Mouse (Mus musculus) urinary bladder, postnatal 10 days (tissue): ENCODE results near the gene Cnot3.
"Not testable (repeated sequence)": the region's sequence is repeated elsewhere in the genome, so short reads cannot be mapped to it uniquely, and the experiment has no call there.

ENCODE experiments used
- DNase-seq: peaks from one replicate; pipeline ENCODE4 v3.0.0; 2022; ENCODE audit warnings: low spot score

Cnot3 gene

DNA sequence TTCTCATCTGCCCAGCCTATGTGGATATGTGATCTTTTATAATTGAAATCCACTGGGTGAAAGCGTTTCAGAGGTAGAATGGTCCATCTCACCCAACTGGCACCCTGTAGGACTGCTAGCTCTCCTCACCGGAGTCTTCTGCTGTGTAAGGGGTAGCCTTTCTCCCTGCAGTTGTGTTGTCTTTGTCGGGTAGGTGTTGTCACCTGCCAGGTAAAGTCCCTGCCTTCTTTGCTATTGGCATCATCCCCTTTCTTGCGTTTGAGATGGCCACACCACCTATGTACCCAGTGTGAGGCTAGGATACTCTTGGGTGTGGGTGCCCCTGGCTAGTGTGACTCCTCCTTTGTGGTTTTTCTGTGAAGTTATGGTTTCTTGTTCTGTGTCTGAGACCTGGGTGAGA is 1.6 kb downstream of the Cnot3 start:
- no peak for DNase-seq

DNA sequence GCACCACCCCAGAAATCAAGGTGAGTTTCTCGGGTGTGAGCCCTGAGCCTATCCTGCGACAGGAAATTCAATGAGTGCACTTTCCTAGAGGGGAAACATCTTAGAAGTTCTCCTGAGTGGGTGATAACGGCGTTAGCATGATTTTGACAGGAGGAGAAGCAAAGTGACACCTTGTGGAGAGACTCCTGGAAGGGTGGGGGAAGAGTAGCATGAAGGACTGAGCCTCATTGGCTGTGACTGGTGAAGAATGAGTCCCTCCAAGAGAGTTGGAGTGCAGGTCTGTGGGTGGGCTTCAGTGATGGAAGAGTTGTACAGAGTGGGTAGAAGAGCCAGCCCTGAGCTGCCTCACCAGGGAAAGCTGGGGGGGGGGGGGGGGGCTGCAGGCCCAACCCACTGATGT is 11.9 kb downstream of the Cnot3 start:
- DNase-seq, result no peak

DNA sequence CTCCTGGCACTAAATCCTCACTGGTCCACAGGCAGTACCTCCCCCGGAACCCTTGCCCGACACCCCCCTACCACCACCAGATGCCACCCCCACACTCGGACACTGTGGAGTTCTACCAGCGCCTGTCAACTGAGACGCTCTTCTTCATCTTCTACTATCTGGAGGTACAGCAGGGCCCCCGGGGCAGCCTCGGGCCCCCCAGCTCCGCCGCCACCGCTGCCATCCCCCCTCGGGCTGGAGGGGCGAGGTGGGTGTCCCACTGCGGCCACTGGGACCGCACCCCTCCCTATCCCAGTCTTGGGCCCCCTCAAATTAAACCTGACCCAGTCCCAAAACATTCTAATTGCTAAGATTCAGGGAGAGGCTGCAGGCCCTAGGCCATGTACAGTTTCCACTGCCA is 13.5 kb downstream of the Cnot3 start:
- no peak for DNase-seq

DNA sequence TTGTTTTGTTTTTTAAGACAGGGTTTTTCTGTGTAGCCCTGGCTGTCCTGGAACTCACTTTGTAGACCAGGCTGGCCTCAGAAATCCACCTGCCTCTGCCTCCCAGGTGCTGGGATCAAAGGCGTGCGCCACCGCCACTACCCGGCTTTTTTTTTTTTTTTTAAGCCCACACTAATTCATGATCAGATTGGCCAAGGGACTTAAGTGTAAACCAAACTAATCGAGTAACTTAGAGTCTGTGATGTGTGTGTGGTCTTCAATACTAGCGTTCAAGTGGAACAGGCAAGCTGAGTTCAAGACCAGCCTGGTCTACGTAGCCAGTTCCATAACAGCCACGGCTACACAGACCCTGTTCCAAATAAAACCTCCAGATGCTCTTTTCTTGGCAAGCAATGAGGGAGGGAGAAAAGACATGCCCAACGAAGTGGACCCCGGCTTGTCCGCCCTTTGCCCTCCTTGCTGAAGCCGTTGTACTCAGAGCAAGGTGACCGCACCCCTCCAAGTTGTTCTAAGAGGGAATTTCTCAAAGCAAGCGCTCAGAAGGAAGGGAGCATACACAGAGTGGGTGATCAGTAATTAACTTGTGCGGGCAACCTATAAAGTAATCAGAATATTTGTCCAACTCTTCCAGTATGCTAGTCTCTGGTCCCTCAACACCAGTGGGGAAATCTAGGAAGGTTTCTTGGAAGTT is 19.6 kb downstream of the Cnot3 start:
- no peak for DNase-seq

DNA sequence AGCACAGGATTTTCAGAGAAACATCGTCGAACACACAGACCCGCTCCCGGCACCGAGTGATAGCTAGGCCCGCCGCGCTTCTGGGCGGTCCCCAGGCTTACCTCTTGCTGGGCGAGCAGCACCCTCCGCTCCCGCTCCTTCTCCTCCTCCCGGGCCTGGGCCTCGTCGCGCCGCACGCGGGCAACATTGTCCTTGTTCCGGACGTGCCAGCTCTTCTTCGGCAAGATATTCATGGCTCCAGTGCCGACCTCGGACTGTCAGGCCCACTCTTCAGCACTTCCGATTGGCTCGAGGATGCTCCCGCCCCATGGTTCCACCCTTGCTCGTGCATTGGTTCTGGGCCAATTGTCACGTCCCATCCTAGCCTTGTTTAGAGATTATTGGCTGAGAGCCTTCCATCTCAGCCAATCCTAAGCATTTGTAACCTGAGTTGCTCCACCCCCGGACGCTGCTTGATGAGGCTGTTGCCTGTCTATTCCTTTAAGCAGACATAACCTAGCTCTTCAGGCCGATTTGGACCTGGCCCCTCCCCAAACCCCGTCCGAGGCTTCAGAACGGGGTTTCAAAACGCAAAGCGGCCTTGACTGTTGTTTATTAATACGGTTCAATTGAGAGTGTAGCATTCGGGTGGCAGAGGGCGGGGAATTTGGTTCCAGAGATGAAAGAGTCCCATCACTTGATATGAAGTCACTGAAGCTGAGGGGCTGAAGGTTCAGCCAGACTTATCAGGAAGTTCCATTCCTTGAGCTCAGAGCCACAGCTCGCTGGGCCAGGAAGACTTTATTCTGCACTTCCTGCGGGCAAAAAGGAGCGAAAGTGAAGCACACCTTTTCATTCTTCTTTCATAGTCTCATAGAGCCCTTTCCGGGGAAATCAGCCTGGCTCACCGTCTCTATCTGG is 20.4 kb downstream of the Cnot3 start, which contains the start of gene Leng1:
Leng1 (minus strand) TSS at position 626 of the 900 bp plus-strand sequence.
- DNase-seq, result peak; percentile 87

DNA sequence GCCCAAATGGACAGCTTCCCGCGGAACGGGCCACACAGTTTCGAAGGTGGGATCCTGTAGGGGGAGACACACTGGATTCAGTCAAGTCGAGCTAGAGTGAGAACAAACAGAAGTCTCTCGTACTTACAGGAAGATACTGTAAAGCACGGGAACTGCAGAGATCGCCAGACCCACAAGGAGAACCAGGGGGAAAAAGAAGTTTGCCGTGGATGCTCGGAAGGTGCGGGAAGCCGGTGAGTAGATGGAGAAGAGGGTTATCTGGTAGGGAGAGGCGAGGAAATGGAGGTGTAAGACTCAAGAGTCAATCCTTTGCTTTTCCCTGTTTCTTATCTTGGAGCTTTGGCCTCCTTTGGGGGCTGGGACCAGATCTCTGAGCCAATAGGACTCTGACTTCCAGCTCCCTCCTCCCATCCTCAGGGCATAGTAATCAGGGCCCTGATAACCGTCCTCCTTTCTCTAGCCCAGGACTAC is 21.9 kb downstream of the Cnot3 start:
- DNase-seq, result no peak

DNA sequence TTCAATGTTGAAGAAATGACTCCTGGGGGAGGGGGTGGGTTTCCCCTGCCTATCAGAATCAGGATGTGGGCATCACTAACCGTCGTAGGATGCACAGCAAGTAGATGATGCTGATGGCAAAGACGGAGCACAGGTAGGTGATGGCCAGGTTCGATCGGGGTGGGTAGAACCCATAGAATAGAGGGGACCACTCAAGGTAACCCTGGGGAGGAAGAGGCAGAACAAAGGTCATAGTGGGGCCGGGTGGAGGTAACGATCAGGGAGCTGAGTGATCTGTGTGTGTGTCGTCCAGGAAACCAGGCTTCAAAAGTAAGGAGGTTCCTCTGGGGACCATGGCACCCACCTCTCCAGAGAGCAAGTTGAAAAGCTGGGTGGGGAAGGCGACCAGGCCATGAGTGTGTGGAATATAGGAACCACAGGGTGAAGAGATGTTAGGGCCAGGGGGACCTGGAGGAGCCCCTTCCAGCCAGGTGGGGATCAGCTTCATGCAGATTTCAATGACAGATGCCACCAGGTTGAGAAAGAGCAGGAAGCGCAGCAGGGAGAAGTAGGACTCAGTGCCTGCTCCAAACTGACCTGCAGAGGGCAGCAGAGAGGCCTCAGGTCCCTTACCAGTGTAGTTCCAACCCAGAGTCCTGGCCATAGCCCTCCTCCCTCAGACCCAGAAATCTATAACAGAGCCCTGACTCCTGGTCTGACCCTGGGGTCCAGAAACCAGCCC is 29.6 kb downstream of the Cnot3 start:
- DNase-seq, result peak; percentile 57

DNA sequence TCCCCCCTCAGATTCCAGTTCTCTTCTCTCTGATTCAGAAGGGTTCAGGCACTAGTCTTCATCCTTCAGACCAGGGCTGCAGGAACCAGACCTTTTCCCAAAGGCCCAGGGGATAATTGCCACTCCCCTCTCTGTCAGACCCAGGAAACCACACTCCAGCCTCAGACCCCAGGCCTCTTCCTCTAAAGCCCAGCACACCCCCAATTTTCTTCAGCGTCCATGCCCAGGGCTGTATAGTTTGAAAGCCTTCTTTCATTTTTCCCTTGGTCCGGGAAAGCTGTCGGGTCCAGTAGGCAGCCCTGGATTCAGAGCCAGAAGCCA is 30.1 kb downstream of the Cnot3 start:
- DNase-seq, result no peak

DNA sequence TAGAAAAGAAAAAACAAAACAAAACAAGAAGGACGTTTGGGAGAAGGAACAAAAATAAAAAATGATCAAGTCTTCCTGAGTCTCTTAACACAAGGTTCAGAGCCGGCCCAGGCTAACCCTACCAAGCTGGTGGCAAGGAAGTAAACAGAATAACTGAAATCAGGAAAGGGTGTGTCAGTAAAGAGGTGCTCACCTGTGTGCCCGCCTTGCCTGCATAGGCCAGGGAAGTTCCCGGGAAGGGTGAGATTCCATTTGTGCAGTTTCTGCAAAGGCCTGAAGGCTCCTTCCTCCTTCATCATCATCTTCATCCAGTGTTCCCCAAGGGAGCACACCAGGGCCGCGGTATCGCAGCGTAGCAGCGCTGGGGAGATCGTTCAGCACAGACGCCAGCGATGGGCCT is 31.3 kb downstream of the Cnot3 start:
- DNase-seq, result no peak

DNA sequence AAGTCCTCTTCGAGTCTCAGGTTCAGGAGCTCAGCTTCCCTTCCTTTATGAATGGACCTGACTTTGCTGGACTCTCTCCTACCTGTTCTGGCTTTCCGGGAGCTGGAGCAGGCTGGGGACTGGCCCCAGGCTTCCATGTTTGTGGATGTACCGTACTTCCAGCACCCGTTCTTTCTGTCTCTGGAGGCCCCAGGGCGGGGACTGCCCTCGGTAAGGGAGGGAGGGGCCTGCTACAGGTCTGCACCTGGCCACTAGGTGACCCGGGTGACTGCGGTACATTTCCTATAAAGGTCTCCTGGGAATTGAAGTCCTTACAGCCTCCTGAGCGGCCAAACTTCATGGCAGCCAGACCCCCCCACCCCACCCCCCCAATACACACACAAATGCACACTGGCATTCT is 32.3 kb downstream of the Cnot3 start, which contains the start of gene Tmc4:
Tmc4 (minus strand) TSS at position 212 of the 400 bp plus-strand sequence.
- no peak for DNase-seq

DNA sequence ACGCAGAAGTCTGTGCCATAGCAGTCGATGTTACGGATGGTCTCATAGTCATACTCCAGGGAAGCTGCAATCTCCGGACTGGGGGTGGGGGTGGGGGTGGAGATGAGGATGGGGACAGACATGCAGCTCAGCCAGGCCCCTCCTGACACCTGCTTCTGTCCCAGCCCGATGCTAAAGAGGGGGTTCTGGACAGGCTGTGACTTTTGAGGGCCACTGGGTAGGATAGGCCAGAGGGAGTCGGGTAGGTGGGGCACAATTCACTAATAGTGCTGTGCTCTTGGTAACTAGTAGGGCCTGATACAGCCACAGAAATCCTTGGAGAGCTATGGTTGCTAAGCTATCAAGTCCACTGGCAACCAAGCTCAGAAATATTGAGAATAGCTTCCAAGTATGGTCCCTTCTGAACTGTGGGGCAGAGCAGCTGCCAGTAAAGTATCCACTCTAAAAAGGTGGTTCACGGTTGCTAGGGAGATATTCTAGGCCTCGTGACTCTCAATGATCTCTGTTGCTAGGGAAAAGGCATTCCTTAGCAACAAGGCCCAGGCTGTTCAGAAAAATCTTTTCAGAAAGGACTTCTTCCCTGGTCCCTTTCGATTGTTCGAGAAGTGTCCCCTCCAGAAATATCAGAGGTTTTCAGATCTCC is 39.0 kb downstream of the Cnot3 start:
- no peak for DNase-seq

DNA sequence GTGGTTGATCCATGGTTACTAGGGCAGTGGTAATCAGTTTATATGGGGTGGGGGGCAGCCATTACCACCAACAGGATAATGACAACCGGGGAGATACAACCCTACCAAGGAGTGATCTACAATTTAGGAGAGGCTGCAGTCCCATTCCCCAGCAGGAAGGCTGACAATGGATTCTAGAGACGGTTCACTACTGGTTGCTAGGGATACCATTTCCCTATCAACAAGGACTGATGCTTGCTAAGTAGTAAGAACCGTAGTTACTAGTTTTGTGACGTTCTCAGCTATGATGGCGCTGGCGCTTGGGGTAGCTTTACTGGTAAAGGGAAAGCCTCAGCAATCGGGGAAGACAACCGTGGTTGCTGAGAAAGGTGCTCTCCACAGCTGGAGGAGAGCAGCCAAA is 39.6 kb downstream of the Cnot3 start:
- DNase-seq, result no peak

DNA sequence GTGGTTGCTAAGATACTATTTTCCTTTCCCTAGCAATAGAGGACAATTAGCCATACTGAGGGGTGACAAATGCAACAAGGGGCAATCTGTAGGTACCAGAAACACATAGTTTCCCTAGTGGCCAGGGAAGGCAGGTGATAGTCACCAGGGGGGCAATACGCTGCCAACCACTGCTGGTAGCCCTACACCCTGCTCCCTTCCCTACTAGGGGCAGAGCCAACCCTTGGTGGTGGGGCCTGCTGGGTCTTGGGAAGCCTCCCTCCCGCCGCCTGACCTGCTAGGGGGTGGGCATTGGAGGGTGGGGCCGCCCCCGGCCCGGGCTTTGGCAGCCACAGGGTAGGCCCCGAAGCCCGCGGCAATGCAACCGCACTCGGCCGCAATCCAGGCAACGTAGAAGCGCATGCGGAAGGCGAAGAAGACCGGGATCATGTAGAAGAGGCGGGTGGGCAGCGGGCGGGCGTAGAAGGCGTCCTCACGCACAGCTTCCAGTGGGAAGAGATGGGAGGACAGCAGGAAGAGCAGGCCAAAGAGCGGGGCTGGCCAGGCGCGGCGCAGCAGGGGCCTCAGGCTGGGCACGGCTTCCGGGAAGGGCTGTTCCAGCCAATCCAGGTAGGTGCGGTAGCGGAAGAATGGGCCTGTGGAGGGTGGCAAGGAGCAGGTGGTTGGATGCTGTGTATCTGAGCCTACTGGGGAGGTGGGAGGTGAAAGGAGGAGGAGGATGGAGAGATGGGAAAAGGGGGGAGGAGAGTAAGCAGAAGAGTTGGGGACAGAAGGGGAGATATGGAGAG is 40.5 kb downstream of the Cnot3 start:
- no peak for DNase-seq

DNA sequence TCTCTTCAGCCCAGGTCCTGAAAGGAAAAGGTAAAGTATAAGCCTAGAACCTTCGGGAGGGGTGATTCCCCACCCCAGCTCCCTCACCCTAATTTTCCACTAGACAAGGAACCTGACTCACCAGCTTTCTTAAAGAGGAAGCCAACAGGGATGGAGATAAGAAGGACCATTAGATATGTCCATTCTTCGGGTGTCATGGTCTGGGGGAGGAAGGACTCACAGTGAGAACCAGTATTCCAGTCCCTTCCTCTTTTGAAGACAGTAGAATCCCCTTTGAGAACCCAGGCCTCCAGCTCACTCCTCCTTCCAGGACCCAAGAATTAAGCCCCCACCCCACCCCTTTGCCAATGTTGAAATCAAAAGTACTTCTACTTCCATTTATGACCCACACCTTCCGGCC is 46.9 kb downstream of the Cnot3 start:
- no peak for DNase-seq

DNA sequence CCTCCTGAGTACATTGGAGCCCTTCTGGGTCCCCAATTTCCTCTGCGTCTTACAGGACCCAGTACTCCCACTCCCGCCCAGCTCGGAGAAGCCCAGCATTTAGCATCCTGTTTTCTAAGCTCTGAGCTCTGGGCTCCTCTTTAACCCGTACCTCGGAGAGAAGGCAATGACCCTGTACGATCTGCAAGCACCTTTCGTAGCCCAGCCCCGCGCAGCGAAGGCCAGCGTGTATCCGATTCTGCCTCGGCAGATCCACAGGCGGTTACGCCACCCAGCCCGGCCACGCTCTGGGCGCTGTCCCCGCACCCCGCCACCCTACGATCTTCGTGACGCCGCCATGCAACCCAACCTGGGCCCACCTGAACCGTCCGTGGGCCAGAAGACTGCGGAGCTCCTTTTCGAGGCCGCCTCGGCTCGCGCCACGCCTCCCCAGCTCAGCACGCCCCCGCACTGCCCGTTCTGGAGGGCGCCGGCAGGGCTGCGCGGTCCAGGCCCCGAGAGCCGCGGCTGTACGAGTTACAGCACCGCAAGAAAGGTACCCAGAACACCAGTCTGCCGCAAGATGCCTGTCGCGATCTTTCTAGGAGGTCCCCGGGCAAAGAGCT is 47.4 kb downstream of the Cnot3 start, which contains the start of gene Tsen34:
Tsen34 (plus strand) TSS at position 482 of the 605 bp plus-strand sequence.
- DNase-seq, result no peak

DNA sequence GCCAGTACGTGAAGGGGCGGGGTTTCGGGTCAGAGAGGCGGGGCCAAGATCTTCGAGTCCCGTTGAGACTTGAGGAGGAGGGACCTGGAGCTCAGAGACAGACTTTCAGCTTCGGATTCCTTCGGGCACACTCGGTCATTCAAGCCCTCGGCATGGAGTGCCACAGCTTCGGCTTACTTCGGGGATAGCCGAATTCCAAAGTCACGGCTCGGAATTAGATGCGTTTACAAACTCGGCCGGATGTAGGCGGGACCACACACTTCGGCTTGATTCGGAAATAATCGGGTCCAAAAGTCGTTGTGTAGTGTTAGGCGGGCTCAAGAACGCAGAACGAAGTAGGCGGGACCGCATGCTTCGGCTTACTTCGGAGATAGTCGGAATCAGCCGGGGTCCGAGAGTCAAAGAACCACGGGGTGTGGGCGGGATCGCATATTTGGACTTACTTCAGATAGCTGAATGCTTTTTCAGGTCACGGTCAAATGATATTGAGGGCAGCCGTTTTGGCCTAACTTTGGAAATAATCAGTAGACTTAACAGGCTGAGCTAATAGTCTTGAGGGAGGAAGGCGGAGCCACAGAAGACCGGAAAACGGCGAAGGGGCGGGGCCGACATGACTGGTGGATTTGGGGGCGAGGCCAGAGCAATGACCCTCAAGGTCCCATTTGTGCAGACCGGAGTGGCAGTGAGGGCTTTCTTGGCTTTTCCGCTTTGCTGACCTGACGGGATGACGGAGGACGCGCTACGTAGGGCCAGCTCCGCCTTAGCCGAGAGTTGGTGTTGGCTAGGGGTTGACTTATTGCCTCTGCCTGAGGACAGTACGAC is 48.1 kb downstream of the Cnot3 start, which contains the start of gene Mboat7:
Mboat7 (minus strand) TSS at position 537 of the 822 bp plus-strand sequence.
- DNase-seq, result peak; percentile 82

DNA sequence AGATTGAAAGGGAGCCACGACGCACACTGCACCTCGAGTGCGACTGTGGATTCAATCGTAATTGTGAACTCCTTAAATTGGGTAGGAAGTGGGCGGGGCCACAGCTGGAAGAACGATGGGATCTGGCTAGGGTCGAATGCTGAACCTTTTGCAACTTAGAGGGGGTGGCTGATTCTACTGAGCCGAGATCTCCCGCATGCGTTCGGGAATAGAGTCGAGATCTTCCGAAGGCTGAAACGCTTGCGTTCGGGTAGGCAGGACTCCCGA is 48.7 kb downstream of the Cnot3 start:
- no peak for DNase-seq

DNA sequence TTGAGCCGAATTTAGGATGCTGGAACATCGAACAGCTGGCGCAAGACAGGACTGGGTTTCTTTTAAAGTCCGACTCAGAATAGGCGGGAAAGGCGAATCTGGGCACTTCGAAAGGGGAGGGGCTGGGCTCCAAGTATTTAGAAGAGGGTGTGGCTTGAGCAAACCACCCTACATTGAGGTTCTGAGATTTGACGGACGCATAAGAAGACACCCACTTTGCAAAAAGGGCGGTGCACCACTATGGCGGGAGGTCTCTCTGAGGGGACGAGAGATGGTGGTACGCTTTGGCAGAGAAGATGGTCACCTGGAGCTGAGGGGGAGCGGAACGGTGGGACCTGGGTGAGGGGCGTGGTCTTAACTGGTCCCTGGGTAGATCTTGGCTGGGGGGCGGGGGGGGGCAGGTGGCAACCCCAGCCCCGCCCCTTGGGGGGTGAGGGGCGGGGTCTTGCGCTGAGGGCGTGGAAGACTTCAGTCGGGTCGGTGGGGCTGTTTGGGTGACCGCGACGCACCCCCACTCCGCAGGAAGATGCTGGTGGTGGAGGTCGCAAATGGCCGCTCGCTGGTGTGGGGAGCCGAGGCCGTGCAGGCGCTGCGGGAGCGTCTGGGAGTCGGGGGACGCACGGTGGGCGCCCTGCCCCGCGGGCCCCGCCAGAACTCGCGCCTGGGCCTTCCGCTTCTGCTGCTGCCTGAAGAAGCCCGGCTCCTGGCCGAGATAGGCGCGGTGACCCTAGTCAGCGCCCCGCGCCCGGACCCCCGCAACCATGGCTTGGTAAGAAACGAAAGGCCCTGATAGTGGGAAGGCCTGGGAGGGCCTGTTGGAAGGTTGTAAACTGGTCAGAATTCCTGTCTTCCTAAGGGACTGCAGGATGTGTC is 49.2 kb downstream of the Cnot3 start:
- DNase-seq, result no peak

DNA sequence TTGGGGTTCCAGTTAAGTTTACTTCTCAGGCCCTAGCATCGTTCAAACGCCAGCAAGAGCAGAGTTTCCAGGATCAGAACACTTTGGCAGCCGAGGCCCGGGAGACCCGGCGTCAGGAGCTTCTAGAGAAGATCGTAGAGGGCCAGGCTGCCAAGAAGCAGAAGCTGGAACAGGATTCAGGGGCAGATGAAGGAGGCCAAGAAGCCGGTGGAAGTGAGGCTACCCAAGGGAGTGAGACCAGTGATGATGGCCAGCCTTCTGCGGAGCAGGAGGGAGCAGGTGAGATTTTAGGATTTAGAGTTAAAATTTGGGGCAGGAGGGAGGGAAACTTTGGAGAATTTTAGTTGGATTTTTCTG is 49.9 kb downstream of the Cnot3 start:
- not testable (repeated sequence) for DNase-seq
